Mouse (Mus musculus) large intestine, adult 2 months (tissue): ENCODE measurements around the gene Impdh2. TPM values are rescaled to one million over a fixed set of nuclear protein-coding genes. Genes with fewer than 3 reads are reported as not detected.

ENCODE experiments used
- DNase-seq: peaks from one replicate; pipeline ENCODE4 v3.0.0-alpha.2; 2012; ENCODE audit warnings: low read depth, low spot score
- WGBS: fragments of 180-500 bp; shearing (Covaris S2); methylation state at CpG from one replicate; pipeline ENCODE4 v1.1.7; 2018; 5-methylcytosine and 5-hydroxymethylcytosine counted together
- polyA plus RNA-seq: library from polyadenylated mRNA; depleted of rRNA; stranded (reverse); fragments of >200 nt; gene quantifications from 2 replicates; pipeline ENCODE4 v1.2.3, GENCODE M21; 2012

The Impdh2 gene
- polyA plus RNA-seq, 1 experiment, result 89.1 TPM

- WGBS, result 36% methylated on average over 17 of the region's 17 CpGs
- DNase-seq, result no peak
Measured at GRCm38 (mm10) chr9:108568511-108568921, 8.4 kb downstream of the Impdh2 start.

- DNase-seq, result peak; percentile 90
- WGBS, result 3% methylated on average over 42 of the region's 42 CpGs
Measured at GRCm38 (mm10) chr9:108569381-108570206, 9.5 kb downstream of the Impdh2 start, which contains the start of gene Dalrd3. TSS of gene Dalrd3 (plus strand) at chr9:108569886.

GRCm38 (mm10) chr9:108570207-108570896 lies 10.3 kb downstream of the Impdh2 start:
- DNase-seq, result no peak
- WGBS, result 1% methylated on average over 40 of the region's 40 CpGs

GRCm38 (mm10) chr9:108571401-108571973 lies 11.4 kb downstream of the Impdh2 start:
- no peak for DNase-seq
- 94% methylated on average over 16 of the region's 16 CpGs for WGBS

- DNase-seq, result no peak
- 71% methylated on average over 10 of the region's 10 CpGs for WGBS
Measured at GRCm38 (mm10) chr9:108572321-108572720, 12.2 kb downstream of the Impdh2 start.

GRCm38 (mm10) chr9:108573774-108574690 lies 13.9 kb downstream of the Impdh2 start:
- WGBS, result 71% methylated on average over 26 of the region's 26 CpGs
- DNase-seq, result no peak

GRCm38 (mm10) chr9:108574921-108575320 lies 14.8 kb downstream of the Impdh2 start:
- DNase-seq, result no peak
- WGBS, result 86% methylated on average over 12 of the region's 12 CpGs

- 89% methylated on average over 37 of the region's 37 CpGs for WGBS
- no peak for DNase-seq
Measured at GRCm38 (mm10) chr9:108575321-108576297, 15.5 kb downstream of the Impdh2 start.

- no peak for DNase-seq
- 49% methylated on average over 6 of the region's 6 CpGs for WGBS
Measured at GRCm38 (mm10) chr9:108577025-108577424, 16.9 kb downstream of the Impdh2 start.

GRCm38 (mm10) chr9:108577934-108578544 lies 18.0 kb downstream of the Impdh2 start:
- under 1% methylated on average over 24 of the region's 24 CpGs for WGBS
- DNase-seq, result no peak

GRCm38 (mm10) chr9:108578545-108579343 lies 18.7 kb downstream of the Impdh2 start, which contains the start of gene Wdr6:
TSS of gene Wdr6 (minus strand) at chr9:108578739.
- no peak for DNase-seq
- WGBS, result 3% methylated on average over 51 of the region's 51 CpGs

GRCm38 (mm10) chr9:108579344-108579690 lies 19.2 kb downstream of the Impdh2 start:
- no peak for DNase-seq

GRCm38 (mm10) chr9:108587571-108588180 lies 27.6 kb downstream of the Impdh2 start:
- WGBS, result 47% methylated on average over 14 of the region's 14 CpGs
- no peak for DNase-seq

More at GRCm38 (mm10) chr9:108579344-108579690, 19.2 kb downstream of the Impdh2 start:
- WGBS, result 34% methylated on average over 5 of the region's 5 CpGs

- WGBS, result 71% methylated on average over 5 of the region's 5 CpGs
- DNase-seq, result no peak
Measured at GRCm38 (mm10) chr9:108589229-108589628, 29.1 kb downstream of the Impdh2 start.

- no peak for DNase-seq
- 75% methylated on average over 4 of the region's 4 CpGs for WGBS
Measured at GRCm38 (mm10) chr9:108591462-108591861, 31.4 kb downstream of the Impdh2 start.

GRCm38 (mm10) chr9:108594354-108594753 lies 34.3 kb downstream of the Impdh2 start:
- 80% methylated on average over 3 of the region's 3 CpGs for WGBS
- no peak for DNase-seq
